18 mouse cellular contexts compared by ENCODE assay signal in genomic region chr12:94105582-94106162, GRCm38 (mm10).
DNase-seq lines count a peak whose midpoint lies in the region; ATAC-seq and TF ChIP-seq lines count a peak whose summit lies in the region.
"Had no signal": no experiment of that assay in that cellular context is flagged by ENCODE, and none has a peak within 500 bp of the region (broad histone marks: within the 10 kb centered on the region; RNA-seq: fewer than 3 reads in every experiment).

No protein-coding gene starts in this region.

- H3K27me3 ChIP-seq in forebrain, postnatal 0 days (ENCODE audit: insufficient read depth, low read length) = no peaks in the 10 kb centered on the region
- H3K27me3 ChIP-seq: CH12.LX; embryonic facial prominence, embryonic 12.5 days; heart, embryonic 13.5 days; hindbrain, embryonic 15.5 days had no signal

- H3K27ac ChIP-seq in forebrain, postnatal 0 days (ENCODE audit: low read depth, low read length) = no peak overlapping the region
- H3K27ac ChIP-seq: embryonic facial prominence, embryonic 12.5 days; heart, embryonic 13.5 days; hindbrain, embryonic 15.5 days had no signal

- no peak overlapping the region for H3K9ac ChIP-seq in forebrain, postnatal 0 days
- H3K9ac ChIP-seq: embryonic facial prominence, embryonic 12.5 days; heart, embryonic 13.5 days; hindbrain, embryonic 15.5 days had no signal

- H3K36me3 ChIP-seq in forebrain, postnatal 0 days (ENCODE audit: insufficient read depth) = no peaks in the 10 kb centered on the region
- H3K36me3 ChIP-seq: embryonic facial prominence, embryonic 12.5 days; heart, embryonic 13.5 days; hindbrain, embryonic 15.5 days had no signal

- H3K9me3 ChIP-seq in forebrain, postnatal 0 days (ENCODE audit: low read length) = no peaks in the 10 kb centered on the region
- H3K9me3 ChIP-seq: embryonic facial prominence, embryonic 12.5 days; heart, embryonic 13.5 days; hindbrain, embryonic 15.5 days had no signal

- no peak for TF ChIP-seq POLR2A in brain, embryonic 14.5 days (IDR thresholded peaks at IDR 0.05; ENCODE audit: borderline replicate concordance, extremely low read depth, insufficient read depth, insufficient read length, poor library complexity, severe bottlenecking)

- H3K4me2 ChIP-seq in forebrain, postnatal 0 days (ENCODE audit: low read depth) = no peak overlapping the region
- H3K4me2 ChIP-seq: embryonic facial prominence, embryonic 12.5 days; heart, embryonic 13.5 days; hindbrain, embryonic 15.5 days had no signal

- no peak overlapping the region for H3K4me3 ChIP-seq in forebrain, postnatal 0 days (ENCODE audit: low read depth, low read length)
- H3K4me3 ChIP-seq: embryonic facial prominence, embryonic 12.5 days; heart, embryonic 13.5 days; hindbrain, embryonic 15.5 days had no signal

- no peak for ATAC-seq in forebrain, postnatal 0 days

- H3K4me1 ChIP-seq in forebrain, postnatal 0 days (ENCODE audit: insufficient read depth) = no peaks in the 10 kb centered on the region
- H3K4me1 ChIP-seq: embryonic facial prominence, embryonic 12.5 days; heart, embryonic 13.5 days; hindbrain, embryonic 15.5 days had no signal

- peak; percentile 3 for DNase-seq in layer of hippocampus, adult 11-12 months (ENCODE audit: low spot score)
- no peak for DNase-seq in layer of hippocampus, postnatal 25 days (ENCODE audit: extremely low spot score in 1 of 2, low spot score in 1 of 2)
- peak; percentile 33 for DNase-seq in Muller cell, postnatal 12 days (ENCODE audit: inconsistent ontology term)
- DNase-seq in brain, embryonic 14.5 days (ENCODE audit: low read depth) = peak; percentile 66
- DNase-seq in forebrain, postnatal 0 days = peak; percentile 14
- DNase-seq in right cerebral cortex, postnatal 4 days = no peak
- DNase-seq: adrenal gland, adult 2 months; adrenal gland, postnatal 25 days; cerebellum, adult 11-12 months; cerebellum, adult 9-10 months; cerebellum, postnatal 25 days; gastrocnemius, postnatal 36 days; heart, adult 11 months; heart, postnatal 36 days had no signal

- 10% methylated on average over 1 of the region's 1 CpGs for WGBS in forebrain, postnatal 0 days

- no peak for TF ChIP-seq CTCF in brain, embryonic 14.5 days (IDR thresholded peaks at IDR 0.05; ENCODE audit: borderline replicate concordance, extremely low read depth, insufficient read depth, insufficient read length)
- TF ChIP-seq CTCF in forebrain, postnatal 0 days (IDR thresholded peaks at IDR 0.05; ENCODE audit: low read depth) = no peak

Comparison
In these comparisons a context has a peak if more than half of its experiments do, and no peak if none do; other contexts are left out.
1. DNase-seq: peak in layer of hippocampus, adult 11-12 months (single experiment), Muller cell, postnatal 12 days (single experiment), brain, embryonic 14.5 days (single experiment) and forebrain, postnatal 0 days (single experiment); none in layer of hippocampus, postnatal 25 days (0 of 2) and right cerebral cortex, postnatal 4 days (single experiment).